Mouse (Mus musculus) C2C12 (cell line): ENCODE data around the gene Ift43. TPM values are rescaled to one million over a fixed set of nuclear protein-coding genes. Genes with fewer than 3 reads are reported as not detected.

ENCODE experiments used
- H3K27me3 ChIP-seq: one replicate; pipeline ENCODE4 v1.6.1; 2011; ENCODE audit not compliant: control insufficient read depth, insufficient read depth, insufficient read length
- H3K36me3 ChIP-seq: one replicate; pipeline ENCODE4 v1.6.1; 2011; ENCODE audit not compliant: control insufficient read depth, insufficient read depth
- H3K4me3 ChIP-seq: one replicate; pipeline ENCODE4 v1.5.1; 2011; ENCODE audit warnings: mild to moderate bottlenecking, control low read depth; ENCODE audit not compliant: poor library complexity, insufficient read depth, severe bottlenecking
- H3K79me2 ChIP-seq: one replicate; pipeline ENCODE4 v1.6.1; 2011; ENCODE audit not compliant: control insufficient read depth, insufficient read depth
- H3K79me3 ChIP-seq: one replicate; pipeline ENCODE4 v1.6.1; 2011; ENCODE audit warnings: low read depth, control low read depth
- H3ac ChIP-seq: one replicate; pipeline ENCODE3; 2011; ENCODE audit warnings: low read depth; ENCODE audit not compliant: control insufficient read depth, insufficient read length
- CEBPB ChIP-seq: IDR thresholded peaks from one replicate; pipeline ENCODE4 v1.6.1; 2011; ENCODE audit warnings: low read depth, mild to moderate bottlenecking, control low read depth, moderate library complexity
- CTCF ChIP-seq: IDR thresholded peaks from one replicate; pipeline ENCODE4 v1.5.1; 2011; ENCODE audit not compliant: control insufficient read depth, insufficient read depth, insufficient read length
- FOSL1 ChIP-seq: IDR thresholded peaks from one replicate; pipeline ENCODE4 v1.8.0; 2011; ENCODE audit warnings: mild to moderate bottlenecking, low read length; ENCODE audit not compliant: poor library complexity, insufficient read depth, severe bottlenecking
- MAX ChIP-seq: IDR thresholded peaks from one replicate; pipeline ENCODE4 v1.6.1; 2011; ENCODE audit warnings: mild to moderate bottlenecking, control low read depth
- MYOD1 ChIP-seq: IDR thresholded peaks from one replicate; pipeline ENCODE4 v1.6.1; 2011; ENCODE audit warnings: low read depth; ENCODE audit not compliant: control insufficient read depth, insufficient read length
- MYOG ChIP-seq: IDR thresholded peaks from one replicate; pipeline ENCODE4 v1.6.1; 2011; ENCODE audit not compliant: control insufficient read depth, insufficient read length; ENCODE audit errors: extremely low read depth
- USF1 ChIP-seq: IDR thresholded peaks from one replicate; pipeline ENCODE4 v1.6.1; 2011; ENCODE audit warnings: low read depth, mild to moderate bottlenecking, control low read depth, moderate library complexity
- polyA plus RNA-seq: library from polyadenylated mRNA; unstranded; fragments of >200 nt; fragmentation: generic; extraction: Trizol; gene quantifications from one replicate; pipeline ENCODE4 v1.2.1, GENCODE M21; 2012; ENCODE audit warnings: missing spikeins

Gene Ift43
- polyA plus RNA-seq, 1 experiment, result 45.1 TPM

DNA sequence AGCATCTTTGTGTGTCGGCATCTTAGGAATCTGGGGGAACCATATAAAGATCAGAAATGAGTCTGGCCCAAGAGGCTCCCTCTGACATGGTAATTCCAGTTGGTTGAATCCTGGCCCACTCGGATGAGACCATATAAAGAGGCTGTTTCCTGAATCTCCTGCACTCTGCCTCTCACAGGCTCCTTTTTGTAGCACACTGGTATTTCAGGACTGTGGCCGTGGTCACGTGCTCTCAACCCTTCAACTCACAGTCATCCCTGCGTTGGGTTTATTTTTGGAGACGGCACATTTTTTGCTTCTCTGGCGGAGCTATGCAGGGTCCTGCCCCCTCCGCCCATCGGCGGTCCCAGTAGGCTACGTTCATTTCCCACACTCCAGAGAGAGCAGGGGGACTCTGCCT is 22.0 kb downstream of the Ift43 start:
- H3K79me3 ChIP-seq, result no peaks in the 10 kb centered on the region
- no peaks in the 10 kb centered on the region for H3K27me3 ChIP-seq
- no peak overlapping the region for H3ac ChIP-seq
- H3K79me2 ChIP-seq, result no peaks in the 10 kb centered on the region
- TF ChIP-seq FOSL1, result no peak
- no peak for TF ChIP-seq CEBPB
- TF ChIP-seq USF1, result no peak
- no peak for TF ChIP-seq MAX
- TF ChIP-seq CTCF, result no peak
- TF ChIP-seq MYOG, result no peak
- TF ChIP-seq MYOD1, result no peak
- H3K4me3 ChIP-seq, result no peak overlapping the region
- H3K36me3 ChIP-seq, result no peaks in the 10 kb centered on the region

DNA sequence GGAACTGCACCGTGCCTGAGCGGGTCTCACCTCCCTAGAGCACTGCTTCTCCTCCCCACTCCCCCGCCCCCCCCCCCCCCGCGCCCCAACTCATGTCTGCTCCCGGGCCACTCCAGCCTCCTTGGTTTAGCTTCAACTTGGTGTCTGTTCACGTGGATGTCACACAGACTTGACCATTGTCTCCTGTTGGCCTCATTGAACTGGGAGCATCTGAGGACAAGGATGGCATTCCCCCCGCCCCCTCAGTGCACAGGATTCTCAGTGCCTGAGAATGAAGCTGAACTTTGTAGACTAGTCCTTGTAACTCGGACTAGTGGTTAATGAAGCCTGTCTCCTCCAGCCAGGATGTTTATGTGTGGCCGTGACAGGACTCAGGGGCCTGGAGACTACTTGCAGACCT is 23.2 kb downstream of the Ift43 start:
- H3K36me3 ChIP-seq, result no peaks in the 10 kb centered on the region
- no peak for TF ChIP-seq MAX
- TF ChIP-seq MYOG, result no peak
- no peak for TF ChIP-seq FOSL1
- no peak for TF ChIP-seq MYOD1
- TF ChIP-seq USF1, result no peak
- no peak for TF ChIP-seq CEBPB
- TF ChIP-seq CTCF, result no peak
- no peak overlapping the region for H3K4me3 ChIP-seq
- H3K79me3 ChIP-seq, result no peaks in the 10 kb centered on the region
- no peaks in the 10 kb centered on the region for H3K79me2 ChIP-seq
- H3K27me3 ChIP-seq, result no peaks in the 10 kb centered on the region
- H3ac ChIP-seq, result no peak overlapping the region

DNA sequence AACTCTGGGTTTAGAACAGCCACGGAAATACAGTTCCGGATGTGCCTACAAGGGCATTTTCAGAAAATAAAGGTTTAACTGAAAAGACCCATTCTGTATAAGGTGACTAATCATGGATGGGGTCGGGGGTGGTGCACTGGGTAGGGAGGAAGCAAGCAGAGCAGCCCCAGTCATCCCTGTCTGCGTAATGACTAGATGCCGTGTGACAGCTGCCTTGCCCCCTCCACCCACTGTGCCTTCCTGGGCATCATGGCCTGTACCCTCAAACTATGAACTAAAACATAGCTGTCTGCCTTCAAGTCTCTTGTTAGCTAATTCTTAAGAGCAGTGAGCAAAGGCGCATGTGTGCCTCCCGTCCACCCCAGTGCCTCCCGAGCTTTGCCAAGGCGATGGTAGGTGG is 23.7 kb downstream of the Ift43 start:
- Histone ChIP-seq H3K27me3 (no peaks in the 10 kb centered on the region), H3K36me3 (no peaks in the 10 kb centered on the region), H3K79me3 (no peaks in the 10 kb centered on the region), H3ac (no peak overlapping the region), H3K4me3 (no peak overlapping the region), H3K79me2 (no peaks in the 10 kb centered on the region)
- TF ChIP-seq FOSL1, result no peak
- no peak for TF ChIP-seq CTCF
- no peak for TF ChIP-seq USF1
- TF ChIP-seq MYOD1, result no peak
- no peak for TF ChIP-seq MYOG
- no peak for TF ChIP-seq CEBPB
- no peak for TF ChIP-seq MAX

DNA sequence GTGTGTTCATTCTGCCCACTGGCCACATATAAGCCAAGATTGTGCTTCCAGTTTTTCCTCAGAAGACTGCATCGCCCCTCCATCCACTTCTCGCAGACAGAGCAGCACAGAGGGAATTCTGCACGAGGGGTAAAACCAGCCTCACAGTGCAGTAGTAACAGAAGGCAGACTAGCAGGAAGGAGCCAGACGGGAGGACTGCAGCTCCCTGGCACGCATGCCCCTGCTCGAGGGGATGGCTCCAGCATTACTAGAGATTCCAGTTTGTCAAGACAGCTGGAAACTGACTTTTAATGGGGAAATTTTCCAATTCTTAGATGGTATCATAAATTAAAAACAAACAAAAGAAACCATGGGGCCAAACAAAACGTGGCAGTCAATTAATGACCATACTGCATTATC is 25.3 kb downstream of the Ift43 start:
- Histone ChIP-seq H3K36me3 (peaks cover 8% of the 10 kb centered on the region), H3ac (no peak overlapping the region), H3K79me3 (no peaks in the 10 kb centered on the region), H3K27me3 (no peaks in the 10 kb centered on the region), H3K4me3 (no peak overlapping the region), H3K79me2 (no peaks in the 10 kb centered on the region)
- no peak for TF ChIP-seq FOSL1

DNA sequence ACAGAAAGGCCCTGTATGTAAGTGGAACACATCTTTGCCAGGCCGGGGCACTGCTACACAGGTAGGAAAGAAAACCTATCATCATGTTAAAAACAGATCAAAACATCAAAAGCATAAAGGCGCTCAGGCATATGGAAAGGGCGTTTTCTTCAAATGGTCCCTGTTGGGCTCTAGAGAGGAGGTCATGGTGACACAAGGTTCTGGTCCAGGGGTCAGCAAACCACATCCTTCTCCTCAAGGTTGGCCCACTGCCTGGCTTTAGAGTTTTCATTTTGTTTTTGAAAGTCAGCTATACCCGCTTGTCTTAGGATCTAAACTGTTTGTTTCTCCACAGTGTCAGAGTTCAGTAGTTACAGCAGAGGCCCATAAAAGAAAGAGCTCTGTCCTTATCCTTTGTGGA is 27.2 kb downstream of the Ift43 start:
- no peak overlapping the region for H3K4me3 ChIP-seq
- TF ChIP-seq MAX (no peak), USF1 (no peak), CEBPB (no peak), MYOG (no peak), MYOD1 (no peak)

DNA sequence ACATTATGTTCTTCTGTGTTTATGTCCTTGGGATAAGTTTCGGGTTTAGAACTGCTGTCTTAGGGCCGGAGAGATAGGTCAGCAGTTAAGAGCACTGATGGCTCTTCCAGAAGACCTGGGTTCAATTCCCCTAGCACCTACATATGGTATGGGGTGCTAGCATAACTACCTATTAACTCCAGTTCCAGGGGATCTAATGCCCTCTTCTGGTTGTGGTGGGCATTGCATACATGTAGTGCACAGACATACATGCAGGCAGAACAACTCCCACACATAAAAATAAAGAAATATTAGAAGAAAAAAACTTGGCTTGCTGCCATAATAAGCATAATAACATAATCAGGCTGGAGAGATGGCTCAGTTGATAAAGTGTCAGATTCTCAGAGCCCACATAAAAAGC is 28.3 kb downstream of the Ift43 start:
- H3K27me3 ChIP-seq, result no peaks in the 10 kb centered on the region
- H3K79me2 ChIP-seq, result no peaks in the 10 kb centered on the region
- TF ChIP-seq MYOD1 (no peak), USF1 (no peak), FOSL1 (no peak), CEBPB (no peak), MAX (no peak), CTCF (peak; percentile 9)
- H3ac ChIP-seq, result no peak overlapping the region
- no peaks in the 10 kb centered on the region for H3K79me3 ChIP-seq
- H3K4me3 ChIP-seq, result no peak overlapping the region
- H3K36me3 ChIP-seq, result peaks cover 15% of the 10 kb centered on the region

More for the DNA sequence above, 27.2 kb downstream of the Ift43 start:
- Histone ChIP-seq H3ac (no peak overlapping the region), H3K79me2 (no peaks in the 10 kb centered on the region), H3K27me3 (no peaks in the 10 kb centered on the region), H3K36me3 (peaks cover 9% of the 10 kb centered on the region), H3K79me3 (no peaks in the 10 kb centered on the region)
